Mouse (Mus musculus): ENCODE measurements at regions not wholly inside any gene's neighbourhood (a gene's known extent, or its start where the extent isn't known, plus 50 kb on each side); places are given as distances from the start of the nearest gene placed in this dataset.
A peak's percentile ranks its signal among the peaks of the same experiment; 100 is the strongest.

GRCm38 (mm10) chr1:76009601-76010000, 463.5 kb downstream of the Slc4a3 start:
- peak in 1 of 2 experiments; percentile 12 for DNase-seq

- DNase-seq, result no peak
Observed at GRCm38 (mm10) chr1:76010212-76010800, 464.2 kb downstream of the Slc4a3 start.

- DNase-seq, result no peak
Observed at GRCm38 (mm10) chr1:76018588-76018987, 472.5 kb downstream of the Slc4a3 start.

- DNase-seq, result no peak
Observed at GRCm38 (mm10) chr1:76019071-76019470, 473.0 kb downstream of the Slc4a3 start.

- no peak for DNase-seq
Observed at GRCm38 (mm10) chr1:76024650-76025049, 478.6 kb downstream of the Slc4a3 start.

- DNase-seq, result no peak
Observed at GRCm38 (mm10) chr1:76025389-76025788, 479.3 kb downstream of the Slc4a3 start.

GRCm38 (mm10) chr1:76029059-76029458, 483.0 kb downstream of the Slc4a3 start:
- DNase-seq, result no peak

- peak in 1 of 2 experiments; percentile 10 for DNase-seq
Observed at GRCm38 (mm10) chr1:76031171-76031922, 485.3 kb downstream of the Slc4a3 start.

- DNase-seq, result no peak
Observed at GRCm38 (mm10) chr1:76031923-76032285, 485.8 kb downstream of the Slc4a3 start.

GRCm38 (mm10) chr1:76032626-76033025, 486.6 kb downstream of the Slc4a3 start:
- no peak for DNase-seq

- no peak for DNase-seq
Observed at GRCm38 (mm10) chr1:76036316-76036715, 490.2 kb downstream of the Slc4a3 start.

GRCm38 (mm10) chr1:76039029-76039655, 493.1 kb downstream of the Slc4a3 start:
- peak; percentile 16 to 24 for DNase-seq

- DNase-seq, result no peak
Observed at GRCm38 (mm10) chr1:76039661-76040060, 493.6 kb downstream of the Slc4a3 start.

GRCm38 (mm10) chr1:76050264-76050663, 504.2 kb downstream of the Slc4a3 start:
- no peak for DNase-seq

GRCm38 (mm10) chr1:76053378-76054171, 507.5 kb downstream of the Slc4a3 start:
- no peak for DNase-seq

- DNase-seq, result no peak
Observed at GRCm38 (mm10) chr1:76065783-76066182, 519.7 kb downstream of the Slc4a3 start.

- DNase-seq, result no peak
Observed at GRCm38 (mm10) chr1:76070831-76071321, 524.8 kb downstream of the Slc4a3 start.

GRCm38 (mm10) chr1:76075213-76075612, 529.1 kb downstream of the Slc4a3 start:
- no peak for DNase-seq

GRCm38 (mm10) chr1:76075685-76076455, 529.8 kb downstream of the Slc4a3 start:
- no peak for DNase-seq

GRCm38 (mm10) chr1:76080241-76080640, 534.2 kb downstream of the Slc4a3 start:
- DNase-seq, result no peak

- no peak for DNase-seq
Observed at GRCm38 (mm10) chr1:76081700-76082099, 535.6 kb downstream of the Slc4a3 start.
